Comparison of ENCODE assay signal across 19 mouse cellular contexts in the genomic region with DNA sequence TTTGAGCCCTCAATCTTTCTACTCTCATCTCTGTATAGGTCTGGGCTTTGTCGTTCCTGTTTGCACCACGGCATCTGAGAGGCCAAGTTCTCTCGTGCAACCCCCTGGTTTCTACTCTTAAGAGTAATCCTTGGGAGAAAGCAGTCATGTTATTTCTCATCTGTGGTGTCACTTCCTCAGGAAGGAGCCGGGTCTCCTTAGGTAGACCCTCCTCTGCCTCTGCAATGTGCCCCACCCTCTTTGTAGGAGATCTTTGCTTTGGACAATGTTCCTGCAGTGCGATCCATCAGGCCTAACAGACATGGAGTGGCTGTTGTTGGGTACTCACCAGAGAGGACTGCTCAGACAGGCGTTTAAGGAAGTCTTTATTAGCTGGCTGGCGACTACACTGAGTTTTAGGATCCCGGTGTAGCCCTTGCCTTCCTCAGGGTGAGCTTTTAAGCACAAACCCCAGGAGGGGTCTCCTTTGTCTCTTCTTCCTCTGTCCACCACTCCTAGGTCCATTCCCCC.
DNase-seq lines count a peak whose midpoint lies in the region; ATAC-seq and TF ChIP-seq lines count a peak whose summit lies in the region.
"Had no signal": no experiment of that assay in that cellular context is flagged by ENCODE, and none has a peak within 500 bp of the region (broad histone marks: within the 10 kb centered on the region; RNA-seq: fewer than 3 reads in every experiment).

No protein-coding gene starts in this region.

- no peak overlapping the region for H3K4me3 ChIP-seq in heart, embryonic 10.5 days
- no peak overlapping the region for H3K4me3 ChIP-seq in heart, adult 2 months
- H3K4me3 ChIP-seq in liver, embryonic 16.5 days (ENCODE audit: low read depth, low read length), result no peak overlapping the region
- peak overlapping the region; percentile 41 to 78 for H3K4me3 ChIP-seq in MEL (ENCODE audit: control insufficient read depth in 1 of 2, insufficient read depth in 1 of 2, low read depth in 2 of 2, low read length in 2 of 2)
- H3K4me3 ChIP-seq in cortical plate, adult 2 months (ENCODE audit: insufficient read depth, low read length), result 0 out of 2 replicates have a peak overlapping the region, but pooled peaks have one; percentile 19
- H3K4me3 ChIP-seq: limb, embryonic 10.5 days; liver, embryonic 13.5 days; lung, embryonic 15.5 days; neural tube, embryonic 12.5 days had no signal

- no peaks in the 10 kb centered on the region for H3K9me3 ChIP-seq in heart, embryonic 10.5 days
- no peaks in the 10 kb centered on the region for H3K9me3 ChIP-seq in liver, embryonic 16.5 days (replicated peaks; ENCODE audit: control insufficient read depth, low read length)
- no peaks in the 10 kb centered on the region for H3K9me3 ChIP-seq in MEL (replicated peaks; ENCODE audit: insufficient read depth, low read length)
- H3K9me3 ChIP-seq: limb, embryonic 10.5 days; liver, embryonic 13.5 days; lung, embryonic 15.5 days; neural tube, embryonic 12.5 days had no signal

- peak overlapping the region; percentile 56; the same call in 1 of the 2 replicates for H3K27ac ChIP-seq in heart, embryonic 10.5 days
- H3K27ac ChIP-seq in heart, adult 2 months, result no peak overlapping the region
- no peak overlapping the region for H3K27ac ChIP-seq in liver, embryonic 16.5 days (ENCODE audit: low read length)
- peak overlapping the region; percentile 90 for H3K27ac ChIP-seq in MEL (ENCODE audit: control insufficient read depth, low read depth, low read length)
- H3K27ac ChIP-seq in cortical plate, adult 2 months (ENCODE audit: insufficient read depth, low read length), result peak overlapping the region; percentile 12; the same call in 1 of the 2 replicates
- H3K27ac ChIP-seq: lung, embryonic 15.5 days; neural tube, embryonic 12.5 days had no signal

- ATAC-seq in liver, embryonic 16.5 days (ENCODE audit: low read depth), result peak; percentile 9; the same call in 1 of the 2 replicates
- ATAC-seq: forebrain, embryonic 14.5 days had no signal

- no peaks in the 10 kb centered on the region for H3K36me3 ChIP-seq in heart, embryonic 10.5 days
- H3K36me3 ChIP-seq in heart, adult 2 months (ENCODE audit: control insufficient read depth, insufficient read depth, low read length), result no peaks in the 10 kb centered on the region
- no peaks in the 10 kb centered on the region for H3K36me3 ChIP-seq in liver, embryonic 16.5 days (ENCODE audit: control insufficient read depth, insufficient read depth)
- peaks cover 0 to 31% of the 10 kb centered on the region in 2 experiments; a peak in 2 of 4 replicates for H3K36me3 ChIP-seq in MEL (ENCODE audit: control insufficient read depth in 1 of 2, insufficient read depth in 2 of 2, low read length in 2 of 2)
- H3K36me3 ChIP-seq: limb, embryonic 10.5 days; liver, embryonic 13.5 days; lung, embryonic 15.5 days; neural tube, embryonic 12.5 days had no signal

- peak; percentile 72 for DNase-seq in heart, embryonic 10.5 days (ENCODE audit: low spot score)
- no peak for DNase-seq in heart, adult 2 months
- DNase-seq in liver (no peak), MEL (ENCODE audit: low read depth, low spot score) (peak; percentile 62)
- no peak for DNase-seq in adrenal gland, postnatal 10 days
- no peak for DNase-seq in thymus, postnatal 4 days
- DNase-seq: B cell, adult 2 months; cerebellum, adult 11-12 months; heart, postnatal 36 days; kidney, adult 8-10 months; kidney, postnatal 14 days; liver, embryonic 13.5 days; thymus, postnatal 36 days had no signal

- H3K4me2 ChIP-seq in liver, embryonic 16.5 days (ENCODE audit: low read depth, low read length), result no peak overlapping the region
- H3K4me2 ChIP-seq: liver, embryonic 13.5 days; lung, embryonic 15.5 days had no signal

- no peak for TF ChIP-seq POLR2A in heart, adult 2 months (IDR thresholded peaks at IDR 0.05; ENCODE audit: insufficient read depth, low read depth, low read length)
- no peak for TF ChIP-seq POLR2A in MEL (IDR thresholded peaks at IDR 0.05; ENCODE audit: control insufficient read depth in 1 of 2, insufficient read depth in 1 of 2, low read depth in 1 of 2, low read length in 2 of 2, poor library complexity in 1 of 2)
- no peak for TF ChIP-seq POLR2A in cortical plate, adult 2 months (IDR thresholded peaks at IDR 0.05; ENCODE audit: extremely low read depth, insufficient read depth, low read length)

- H3K4me1 ChIP-seq in heart, embryonic 10.5 days, result peaks cover 16% of the 10 kb centered on the region
- H3K4me1 ChIP-seq in heart, adult 2 months (ENCODE audit: control insufficient read depth, insufficient read depth, low read length), result no peaks in the 10 kb centered on the region
- H3K4me1 ChIP-seq in liver, embryonic 16.5 days (ENCODE audit: control insufficient read depth, low read depth, low read length), result no peaks in the 10 kb centered on the region; the same call in 1 of the 2 replicates
- H3K4me1 ChIP-seq in MEL (ENCODE audit: control insufficient read depth in 1 of 2, insufficient read depth in 2 of 2, low read length in 2 of 2), result peaks cover 19 to 30% of the 10 kb centered on the region in 2 experiments
- H3K4me1 ChIP-seq in cortical plate, adult 2 months (ENCODE audit: control insufficient read depth, insufficient read depth, low read length), result peaks cover under 1% of the 10 kb centered on the region; the same call in 1 of the 2 replicates
- H3K4me1 ChIP-seq: lung, embryonic 15.5 days had no signal

- no peak overlapping the region for H3K9ac ChIP-seq in heart, adult 2 months (ENCODE audit: low read depth, low read length)
- H3K9ac ChIP-seq in liver, embryonic 16.5 days (ENCODE audit: low read depth, low read length), result no peak overlapping the region
- peak overlapping the region; percentile 71 for H3K9ac ChIP-seq in MEL (ENCODE audit: control insufficient read depth, low read depth, low read length, poor library complexity, severe bottlenecking)
- H3K9ac ChIP-seq: liver, embryonic 13.5 days; lung, embryonic 15.5 days; neural tube, embryonic 12.5 days had no signal

- no peaks in the 10 kb centered on the region for H3K79me2 ChIP-seq in heart, adult 2 months (replicated peaks; ENCODE audit: control insufficient read depth, insufficient read depth, low read length)
- no peaks in the 10 kb centered on the region; the same call in 1 of the 2 replicates for H3K79me2 ChIP-seq in MEL (ENCODE audit: control insufficient read depth, insufficient read depth, low read length, poor library complexity)

- TF ChIP-seq EP300 in heart, adult 2 months (IDR thresholded peaks at IDR 0.05; ENCODE audit: insufficient read depth, low read depth, low read length), result no peak
- no peak for TF ChIP-seq EP300 in MEL (IDR thresholded peaks at IDR 0.05; ENCODE audit: low read depth in 1 of 2, low read length in 2 of 2)

- H3K27me3 ChIP-seq in heart, embryonic 10.5 days (ENCODE audit: insufficient read depth, poor library complexity, severe bottlenecking), result no peaks in the 10 kb centered on the region
- no peaks in the 10 kb centered on the region for H3K27me3 ChIP-seq in heart, adult 2 months (ENCODE audit: control insufficient read depth, insufficient read depth, low read length)
- H3K27me3 ChIP-seq in liver, embryonic 16.5 days (ENCODE audit: control insufficient read depth, insufficient read depth, low read depth, low read length), result no peaks in the 10 kb centered on the region
- no peaks in the 10 kb centered on the region for H3K27me3 ChIP-seq in MEL (ENCODE audit: control insufficient read depth in 1 of 2, insufficient read depth in 2 of 2, low read length in 2 of 2)
- H3K27me3 ChIP-seq: liver, embryonic 13.5 days; lung, embryonic 15.5 days; neural tube, embryonic 12.5 days had no signal

- intact Hi-C loops in heart, adult 2 months (cut with DNase I), result no loop called here

- no peak for TF ChIP-seq CTCF in heart, adult 2 months (IDR thresholded peaks at IDR 0.05)
- no peak for TF ChIP-seq CTCF in MEL (IDR thresholded peaks at IDR 0.05 in 2 of 3, conservative IDR thresholded peaks at IDR 0.05 in 1 of 3; ENCODE audit: control insufficient read depth in 1 of 3, insufficient read depth in 1 of 3, low read depth in 2 of 3, low read length in 3 of 3, poor library complexity in 1 of 3, severe bottlenecking in 1 of 3)
- no peak for TF ChIP-seq CTCF in cortical plate, adult 2 months (IDR thresholded peaks at IDR 0.05; ENCODE audit: extremely low read depth, insufficient read depth, low read length)

- TF ChIP-seq RAD21 in MEL (IDR thresholded peaks at IDR 0.05; ENCODE audit: low read depth, low read length), result no peak

- 62% methylated on average over 8 of the region's 8 CpGs for WGBS in heart, embryonic 10.5 days
- 63% methylated on average over 8 of the region's 8 CpGs for WGBS in heart, adult 2 months
- WGBS in liver, embryonic 16.5 days (ENCODE audit: insufficient replicate concordance), result 52% methylated on average over 8 of the region's 8 CpGs

TF ChIP-seq in MEL, 35 proteins besides CTCF, POLR2A, EP300 and RAD21:
- TF ChIP-seq HCFC1 (IDR thresholded peaks at IDR 0.05; ENCODE audit: low read depth, low read length) (no peak), KAT2A (conservative IDR thresholded peaks at IDR 0.05; ENCODE audit: low read depth, low read length) (no peak), ETS1 (IDR thresholded peaks at IDR 0.05; ENCODE audit: low read depth, low read length) (no peak), SMC3 (IDR thresholded peaks at IDR 0.05; ENCODE audit: low read depth, low read length) (no peak), MYC (IDR thresholded peaks at IDR 0.05; ENCODE audit: low read depth, low read length) (no peak), GABPA (IDR thresholded peaks at IDR 0.05; ENCODE audit: low read depth, low read length) (no peak), TAL1 (IDR thresholded peaks at IDR 0.05; ENCODE audit: low read length) (no peak), ZMIZ1 (IDR thresholded peaks at IDR 0.05; ENCODE audit: low read depth, low read length) (0 out of 2 replicates have a peak, but pooled peaks have one; percentile 15)

Comparison
In these comparisons a context has a peak if more than half of its experiments do, and no peak if none do; other contexts are left out.
1. DNase-seq: peak in heart, embryonic 10.5 days (single experiment) and MEL (single experiment); none in heart, adult 2 months (0 of 2), liver (single experiment), adrenal gland, postnatal 10 days (single experiment) and thymus, postnatal 4 days (single experiment).
2. H3K27ac ChIP-seq: peak in heart, embryonic 10.5 days (single experiment), MEL (single experiment) and cortical plate, adult 2 months (single experiment); none in heart, adult 2 months (single experiment) and liver, embryonic 16.5 days (single experiment).
3. H3K4me3 ChIP-seq: peak in MEL (2 of 2) and cortical plate, adult 2 months (single experiment); none in heart, embryonic 10.5 days (single experiment), heart, adult 2 months (single experiment) and liver, embryonic 16.5 days (single experiment).